Mouse (Mus musculus) limb, embryonic 14.5 days (tissue): ENCODE measurements around the gene Olfr1458. TPM values are rescaled to one million over a fixed set of nuclear protein-coding genes. Genes with fewer than 3 reads are reported as not detected.

Experiments
- ATAC-seq: fragments of 200-750 bp; cut with Nextera tagmentation; 2 replicates; pipeline ENCODE4 v1.8.0; 2017; ENCODE audit warnings: low read depth, moderate number of reproducible peaks, moderate TSS enrichment; ENCODE audit not compliant: low FRiP score
- DNase-seq: peaks from one replicate; pipeline ENCODE4 v3.0.0-alpha.2; 2015; ENCODE audit warnings: low spot score
- H3K27ac ChIP-seq: fragments of 300-500 bp; sonication (generic); replicated peaks from 2 replicates; pipeline ENCODE4 v1.5.1; 2014; ENCODE audit warnings: low read depth, mild to moderate bottlenecking, low read length, moderate library complexity, mixed read lengths
- H3K27me3 ChIP-seq: fragments of 300-500 bp; sonication (generic); 2 replicates; pipeline ENCODE4 v1.6.1; 2014; ENCODE audit warnings: low read length, mixed read lengths; ENCODE audit not compliant: control insufficient read depth, insufficient read depth
- H3K36me3 ChIP-seq: fragments of 300-500 bp; sonication (generic); 2 replicates; pipeline ENCODE4 v1.6.1; 2014; ENCODE audit warnings: mild to moderate bottlenecking, low read length, moderate library complexity, mixed read lengths; ENCODE audit not compliant: control insufficient read depth, insufficient read depth
- H3K4me1 ChIP-seq: fragments of 300-500 bp; sonication (generic); 2 replicates; pipeline ENCODE4 v1.6.1; 2014; ENCODE audit warnings: antibody characterized with exemption, low read length, mixed read lengths; ENCODE audit not compliant: control insufficient read depth, insufficient read depth
- H3K4me2 ChIP-seq: fragments of 300-500 bp; sonication (generic); replicated peaks from 2 replicates; pipeline ENCODE4 v1.6.1; 2014; ENCODE audit warnings: low read depth, mild to moderate bottlenecking, low read length, moderate library complexity; ENCODE audit not compliant: severe bottlenecking
- H3K4me3 ChIP-seq: fragments of 300-500 bp; sonication (generic); replicated peaks from 2 replicates; pipeline ENCODE4 v1.5.1; 2014; ENCODE audit warnings: low read length
- H3K9ac ChIP-seq: fragments of 300-500 bp; sonication (generic); 2 replicates; pipeline ENCODE4 v1.6.1; 2014; ENCODE audit warnings: mild to moderate bottlenecking, low read depth, low read length, moderate library complexity; ENCODE audit not compliant: severe bottlenecking
- H3K9me3 ChIP-seq: fragments of 300-500 bp; sonication (generic); 2 replicates; pipeline ENCODE4 v1.6.1; 2016; ENCODE audit warnings: low read length; ENCODE audit not compliant: control insufficient read depth
- POLR2A ChIP-seq: fragments of 200-500 bp; IDR thresholded peaks from 2 replicates; pipeline ENCODE4 v1.8.0; 2012; ENCODE audit warnings: inconsistent platforms, mild to moderate bottlenecking, moderate library complexity, borderline replicate concordance; ENCODE audit not compliant: insufficient read depth, insufficient read length; ENCODE audit errors: extremely low read depth
- WGBS: fragments of 180-500 bp; shearing (Covaris S2); extraction: QIAGEN DNeasy Blood & Tissue Kit; methylation state at CpG from one replicate; pipeline ENCODE4 v1.1.7; 2014; 5-methylcytosine and 5-hydroxymethylcytosine counted together
- polyA plus RNA-seq, 2 experiments: library from polyadenylated mRNA; depleted of rRNA in 1 of 2; stranded (reverse) in 1 of 2; unstranded in 1 of 2; fragments of >200 nt; fragmentation: Nextera tagmentation in 1 of 2; extraction: Ambion mirVana in 1 of 2; gene quantifications; 2 replicates each; pipeline versions ENCODE4 v1.2.1 to v1.2.3; 2012 to 2014

Gene Olfr1458
- not detected in 2 replicates for polyA plus RNA-seq (2012; rRNA removed)
- polyA plus RNA-seq (2014; fragmentation: Nextera tagmentation; extraction: Ambion mirVana) = not detected in 2 replicates

DNA sequence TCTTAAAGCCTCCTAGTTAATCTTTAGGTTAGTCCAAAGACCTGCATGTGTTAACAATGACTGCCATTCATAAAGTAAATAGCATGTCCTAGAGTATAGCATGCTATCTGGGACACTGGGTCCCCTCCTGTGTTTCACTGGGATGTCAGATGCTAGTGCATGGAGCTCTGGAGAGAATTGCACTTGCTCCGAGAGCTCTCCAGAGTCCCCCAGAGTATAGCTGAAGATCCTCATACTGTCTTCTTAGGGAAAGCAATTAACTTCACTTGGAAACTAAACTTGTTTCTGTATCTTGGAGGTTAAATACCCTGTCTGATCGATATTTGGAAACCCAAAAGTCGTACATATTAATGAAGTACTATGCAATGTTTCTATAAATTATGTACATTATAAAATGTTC, at the start of gene Olfr1458:
Olfr1458 (minus strand) TSS at position 101 of the 400 bp plus-strand sequence.
- 75% methylated on average over 3 of the region's 3 CpGs for WGBS
- Histone ChIP-seq H3K9ac (no peak within 1 kb of the TSS), H3K4me1 (no peaks in the 10 kb centered on the region), H3K27me3 (no peaks in the 10 kb centered on the region), H3K36me3 (no peaks in the 10 kb centered on the region), H3K27ac (no peak within 1 kb of the TSS), H3K4me2 (no peak within 1 kb of the TSS), H3K4me3 (no peak within 1 kb of the TSS), H3K9me3 (no peaks in the 10 kb centered on the region)
- ATAC-seq = no peak
- TF ChIP-seq POLR2A = no peak
- DNase-seq = no peak

DNA sequence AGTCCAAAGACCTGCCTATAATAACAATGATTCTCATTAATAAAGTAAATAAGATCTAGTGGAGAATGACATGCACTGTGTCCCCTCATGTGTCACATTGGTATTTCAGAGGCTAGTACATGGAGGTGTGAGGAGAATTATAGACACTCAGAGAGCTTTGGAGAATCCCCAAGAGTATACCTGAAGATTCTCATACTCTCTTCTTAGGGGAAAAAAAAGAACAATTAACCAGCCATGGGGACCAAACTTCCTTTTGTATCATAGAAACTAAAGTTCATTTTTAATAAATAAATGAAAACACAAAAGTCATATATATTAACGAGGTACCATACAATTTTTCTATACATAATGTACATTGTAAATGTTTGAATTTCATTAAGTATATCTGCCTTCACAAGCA, 42.9 kb upstream of the Olfr1458 start, which contains the start of gene Olfr1459:
Olfr1459 (minus strand) TSS at position 101 of the 400 bp plus-strand sequence.
- Histone ChIP-seq H3K9me3 (peaks cover 13% of the 10 kb centered on the region), H3K27me3 (no peaks in the 10 kb centered on the region), H3K36me3 (no peaks in the 10 kb centered on the region), H3K27ac (no peak within 1 kb of the TSS), H3K4me2 (no peak within 1 kb of the TSS), H3K4me1 (no peaks in the 10 kb centered on the region), H3K4me3 (no peak within 1 kb of the TSS), H3K9ac (no peak within 1 kb of the TSS)
- DNase-seq (no peak), ATAC-seq (no peak)
- TF ChIP-seq POLR2A = no peak
- WGBS = 78% methylated on average over 1 of the region's 1 CpGs

DNA sequence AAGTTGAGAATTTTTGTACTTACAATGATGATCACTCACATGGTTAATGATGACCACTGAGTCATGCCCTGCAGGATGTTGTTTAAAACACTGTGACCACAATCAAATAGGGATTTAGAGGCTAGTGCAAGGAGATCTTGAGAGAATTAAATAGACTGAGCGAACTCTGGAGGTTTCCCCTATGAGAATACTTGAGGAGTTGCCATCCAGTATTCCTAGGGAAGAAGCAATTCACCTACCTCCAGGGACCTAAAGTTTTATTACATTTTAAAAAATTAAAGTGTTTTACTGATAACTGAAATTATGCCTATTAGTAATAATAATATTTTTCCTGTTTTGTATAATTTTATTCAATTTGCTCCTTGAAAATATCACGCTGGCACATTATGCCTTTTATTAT, 8.8 kb downstream of the Olfr1458 start, which contains the start of gene Olfr1457:
Olfr1457 (minus strand) TSS at position 101 of the 400 bp plus-strand sequence.
- no peaks in the 10 kb centered on the region for H3K9me3 ChIP-seq
- H3K9ac ChIP-seq = no peak within 1 kb of the TSS
- H3K27ac ChIP-seq = no peak within 1 kb of the TSS
- H3K4me1 ChIP-seq = no peaks in the 10 kb centered on the region
- H3K36me3 ChIP-seq = no peaks in the 10 kb centered on the region
- no peak within 1 kb of the TSS for H3K4me3 ChIP-seq
- ATAC-seq = no peak
- no peak within 1 kb of the TSS for H3K4me2 ChIP-seq
- no peak for DNase-seq
- WGBS = 65% methylated on average over 2 of the region's 2 CpGs
- TF ChIP-seq POLR2A = no peak
- no peaks in the 10 kb centered on the region for H3K27me3 ChIP-seq

DNA sequence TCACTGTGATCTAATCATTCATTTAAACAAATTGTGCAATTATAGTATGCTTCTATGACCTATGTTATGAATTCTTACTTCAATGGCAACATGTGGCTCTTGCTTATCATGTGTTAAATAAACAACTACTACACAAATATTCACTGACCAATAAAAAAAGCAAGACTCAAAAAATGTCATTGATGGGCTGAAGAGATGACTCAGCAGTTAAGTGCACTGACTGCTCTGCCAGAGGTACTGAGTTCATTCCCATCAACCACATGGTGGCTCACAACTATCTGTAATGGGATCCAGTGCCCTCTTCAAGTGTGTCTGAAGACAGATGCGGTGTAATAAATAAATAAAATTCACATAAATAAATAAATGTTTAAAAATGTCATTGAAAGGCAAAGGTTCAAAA, 12.7 kb downstream of the Olfr1458 start:
- no peaks in the 10 kb centered on the region for H3K27me3 ChIP-seq
- H3K9ac ChIP-seq = no peak overlapping the region
- DNase-seq = no peak
- no peak overlapping the region for H3K27ac ChIP-seq
- H3K4me2 ChIP-seq = no peak overlapping the region
- no peak for TF ChIP-seq POLR2A
- H3K36me3 ChIP-seq = no peaks in the 10 kb centered on the region
- H3K9me3 ChIP-seq = 0 out of 2 replicates have a peak, but pooled peaks cover 2% of the 10 kb centered on the region
- 79% methylated on average over 1 of the region's 1 CpGs for WGBS
- ATAC-seq = no peak
- no peaks in the 10 kb centered on the region for H3K4me1 ChIP-seq
- H3K4me3 ChIP-seq = no peak overlapping the region

DNA sequence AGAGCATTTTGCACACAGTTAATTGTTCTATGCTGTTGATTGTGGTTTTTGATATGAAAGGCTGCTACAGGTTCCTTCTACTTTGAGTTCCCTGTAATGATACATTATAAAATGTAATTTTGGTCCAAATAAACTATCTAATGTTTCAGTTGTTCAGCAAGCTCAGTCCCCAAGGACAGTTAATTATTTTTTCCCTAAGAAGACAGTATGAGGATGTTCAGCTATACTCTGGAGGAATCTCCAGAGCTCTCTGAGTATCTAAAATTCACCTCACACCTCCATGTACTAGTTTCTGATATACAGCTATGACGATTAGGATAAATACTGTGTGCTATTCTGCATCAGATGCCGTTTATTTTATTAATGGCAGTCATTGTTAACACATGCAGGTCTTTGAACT, 46.3 kb downstream of the Olfr1458 start, which contains the start of gene Olfr1454:
Olfr1454 (plus strand) TSS at position 301 of the 400 bp plus-strand sequence.
- Histone ChIP-seq H3K27me3 (no peaks in the 10 kb centered on the region), H3K9me3 (peaks cover 4% of the 10 kb centered on the region; the same call in 1 of the 2 replicates), H3K4me2 (no peak within 1 kb of the TSS), H3K27ac (no peak within 1 kb of the TSS), H3K9ac (no peak within 1 kb of the TSS), H3K4me3 (no peak within 1 kb of the TSS), H3K4me1 (no peaks in the 10 kb centered on the region), H3K36me3 (no peaks in the 10 kb centered on the region)
- TF ChIP-seq POLR2A = no peak
- 66% methylated on average over 2 of the region's 2 CpGs for WGBS
- ATAC-seq (no peak), DNase-seq (no peak)

Other genes with a start within 250 kb of the Olfr1458 start
- not detected in 2 replicates for gene Olfr1444, start 249.5 kb downstream of the Olfr1458 start, polyA plus RNA-seq (2012; rRNA removed)
- not detected in 2 replicates for gene Olfr1444, start 249.5 kb downstream of the Olfr1458 start, polyA plus RNA-seq (2014; fragmentation: Nextera tagmentation; extraction: Ambion mirVana)
- not detected in 2 replicates for gene Olfr1445, start 222.9 kb downstream of the Olfr1458 start, polyA plus RNA-seq (2012; rRNA removed)
- not detected in 2 replicates for gene Olfr1445, start 222.9 kb downstream of the Olfr1458 start, polyA plus RNA-seq (2014; fragmentation: Nextera tagmentation; extraction: Ambion mirVana)
- gene Olfr1446, start 213.3 kb downstream of the Olfr1458 start, polyA plus RNA-seq (2012; rRNA removed) = not detected in 2 replicates
- gene Olfr1446, start 213.3 kb downstream of the Olfr1458 start, polyA plus RNA-seq (2014; fragmentation: Nextera tagmentation; extraction: Ambion mirVana) = not detected in 2 replicates
- not detected in 2 replicates for gene Olfr1447, start 203.0 kb downstream of the Olfr1458 start, polyA plus RNA-seq (2012; rRNA removed)
- not detected in 2 replicates for gene Olfr1447, start 203.0 kb downstream of the Olfr1458 start, polyA plus RNA-seq (2014; fragmentation: Nextera tagmentation; extraction: Ambion mirVana)
- not detected in 2 replicates for gene Olfr1448, start 182.4 kb downstream of the Olfr1458 start, polyA plus RNA-seq (2012; rRNA removed)
- gene Olfr1448, start 182.4 kb downstream of the Olfr1458 start, polyA plus RNA-seq (2014; fragmentation: Nextera tagmentation; extraction: Ambion mirVana) = not detected in 2 replicates
- not detected in 2 replicates for gene Olfr1449, start 175.9 kb downstream of the Olfr1458 start, polyA plus RNA-seq (2012; rRNA removed)
- not detected in 2 replicates for gene Olfr1449, start 175.9 kb downstream of the Olfr1458 start, polyA plus RNA-seq (2014; fragmentation: Nextera tagmentation; extraction: Ambion mirVana)
- gene Olfr1450, start 156.5 kb downstream of the Olfr1458 start, polyA plus RNA-seq (2012; rRNA removed) = not detected in 2 replicates
- gene Olfr1450, start 156.5 kb downstream of the Olfr1458 start, polyA plus RNA-seq (2014; fragmentation: Nextera tagmentation; extraction: Ambion mirVana) = not detected in 2 replicates
- not detected in 2 replicates for gene Olfr1451, start 111.8 kb downstream of the Olfr1458 start, polyA plus RNA-seq (2012; rRNA removed)
- not detected in 2 replicates for gene Olfr1451, start 111.8 kb downstream of the Olfr1458 start, polyA plus RNA-seq (2014; fragmentation: Nextera tagmentation; extraction: Ambion mirVana)
- not detected in 2 replicates for gene Olfr1453, start 78.4 kb downstream of the Olfr1458 start, polyA plus RNA-seq (2012; rRNA removed)
- gene Olfr1453, start 78.4 kb downstream of the Olfr1458 start, polyA plus RNA-seq (2014; fragmentation: Nextera tagmentation; extraction: Ambion mirVana) = not detected in 2 replicates
- gene Olfr1454, start 46.2 kb downstream of the Olfr1458 start, polyA plus RNA-seq (2012; rRNA removed) = not detected in 2 replicates
- gene Olfr1454, start 46.2 kb downstream of the Olfr1458 start, polyA plus RNA-seq (2014; fragmentation: Nextera tagmentation; extraction: Ambion mirVana) = not detected in 2 replicates
- not detected in 2 replicates for gene Olfr1457, start 8.9 kb downstream of the Olfr1458 start, polyA plus RNA-seq (2012; rRNA removed)
- not detected in 2 replicates for gene Olfr1457, start 8.9 kb downstream of the Olfr1458 start, polyA plus RNA-seq (2014; fragmentation: Nextera tagmentation; extraction: Ambion mirVana)
- gene Olfr1459, start 42.8 kb upstream of the Olfr1458 start, polyA plus RNA-seq (2012; rRNA removed) = not detected in 2 replicates
- gene Olfr1459, start 42.8 kb upstream of the Olfr1458 start, polyA plus RNA-seq (2014; fragmentation: Nextera tagmentation; extraction: Ambion mirVana) = not detected in 2 replicates
- gene Olfr1461, start 56.2 kb upstream of the Olfr1458 start, polyA plus RNA-seq (2012; rRNA removed) = not detected in 2 replicates
- not detected in 2 replicates for gene Olfr1461, start 56.2 kb upstream of the Olfr1458 start, polyA plus RNA-seq (2014; fragmentation: Nextera tagmentation; extraction: Ambion mirVana)
- gene Olfr1462, start 79.0 kb upstream of the Olfr1458 start, polyA plus RNA-seq (2012; rRNA removed) = not detected in 2 replicates
- not detected in 2 replicates for gene Olfr1462, start 79.0 kb upstream of the Olfr1458 start, polyA plus RNA-seq (2014; fragmentation: Nextera tagmentation; extraction: Ambion mirVana)
- gene Olfr1463, start 124.6 kb upstream of the Olfr1458 start, polyA plus RNA-seq (2012; rRNA removed) = not detected in 2 replicates
- gene Olfr1463, start 124.6 kb upstream of the Olfr1458 start, polyA plus RNA-seq (2014; fragmentation: Nextera tagmentation; extraction: Ambion mirVana) = not detected in 2 replicates
- gene Olfr1465, start 208.8 kb upstream of the Olfr1458 start, polyA plus RNA-seq (2012; rRNA removed) = not detected in 2 replicates
- gene Olfr1465, start 208.8 kb upstream of the Olfr1458 start, polyA plus RNA-seq (2014; fragmentation: Nextera tagmentation; extraction: Ambion mirVana) = not detected in 2 replicates
- not detected in 2 replicates for gene Olfr1466, start 232.1 kb upstream of the Olfr1458 start, polyA plus RNA-seq (2012; rRNA removed)
- gene Olfr1466, start 232.1 kb upstream of the Olfr1458 start, polyA plus RNA-seq (2014; fragmentation: Nextera tagmentation; extraction: Ambion mirVana) = not detected in 2 replicates